ENCODE assay signal across 19 mouse cellular contexts in genomic region chr14:121795536-121795935, GRCm38 (mm10). TPM values are rescaled to one million over a fixed set of nuclear protein-coding genes. Genes with fewer than 3 reads are reported as not detected.
DNase-seq lines count a peak whose midpoint lies in the region; ATAC-seq and TF ChIP-seq lines count a peak whose summit lies in the region.
"Had no signal": no experiment of that assay in that cellular context is flagged by ENCODE, and none has a peak within 500 bp of the region (broad histone marks: within the 10 kb centered on the region; RNA-seq: fewer than 3 reads in every experiment).

No protein-coding gene starts in this region.

- intact Hi-C loops in gastrocnemius, adult 2 months (cut with DNase I), result loop anchor here (5.0 kb wide), 3 partner anchors 82 to 208 kb away; partner anchors contain the start of gene Ubac2

- ATAC-seq in hindbrain, embryonic 13.5 days (ENCODE audit: low FRiP score), result no peak
- ATAC-seq: forebrain, embryonic 14.5 days had no signal

- TF ChIP-seq CTCF in gastrocnemius, adult 2 months (IDR thresholded peaks at IDR 0.05), result no peak
- TF ChIP-seq CTCF in MEL (IDR thresholded peaks at IDR 0.05 in 2 of 3, conservative IDR thresholded peaks at IDR 0.05 in 1 of 3; ENCODE audit: control insufficient read depth in 1 of 3, insufficient read depth in 1 of 3, low read depth in 2 of 3, low read length in 3 of 3, poor library complexity in 1 of 3, severe bottlenecking in 1 of 3), result no peak
- no peak for TF ChIP-seq CTCF in cerebellum, adult 2 months (IDR thresholded peaks at IDR 0.05; ENCODE audit: borderline replicate concordance, insufficient read depth, low read depth, low read length)

- DNase-seq in gastrocnemius, adult 2 months, result peak; percentile 48
- DNase-seq in gastrocnemius, postnatal 25 days, result no peak
- no peak for DNase-seq in MEL (ENCODE audit: low read depth, low spot score)
- DNase-seq in cerebellum, adult 2 months, result peak; percentile 86 to 94
- DNase-seq in gonadal fat pad, adult 2 months (ENCODE audit: low read depth), result peak; percentile 24
- no peak for DNase-seq in retina, embryonic 14.5 days (ENCODE audit: low spot score)
- DNase-seq in testis, postnatal 10 days (ENCODE audit: low spot score), result no peak
- DNase-seq: adrenal gland, adult 8-10 months; heart, postnatal 14 days; kidney, adult 2 months; kidney, postnatal 4 days; lung, adult 18-20 months; right cerebral cortex, postnatal 25 days had no signal

- no peak overlapping the region for H3K27ac ChIP-seq in gastrocnemius, adult 2 months
- peak overlapping the region; percentile 47 for H3K27ac ChIP-seq in MEL (ENCODE audit: control insufficient read depth, low read depth, low read length)
- H3K27ac ChIP-seq in cerebellum, adult 2 months (ENCODE audit: insufficient read depth, low read length), result peak overlapping the region; percentile 67
- H3K27ac ChIP-seq in hindbrain, embryonic 13.5 days, result no peak overlapping the region
- H3K27ac ChIP-seq: hindbrain, embryonic 15.5 days; macrophage; midbrain, embryonic 12.5 days; neural tube, embryonic 13.5 days had no signal

- peaks cover 16 to 34% of the 10 kb centered on the region in 2 experiments for H3K4me1 ChIP-seq in MEL (ENCODE audit: control insufficient read depth in 1 of 2, insufficient read depth in 2 of 2, low read length in 2 of 2)
- peaks cover 14% of the 10 kb centered on the region for H3K4me1 ChIP-seq in cerebellum, adult 2 months (ENCODE audit: control insufficient read depth, insufficient read depth, low read length)
- H3K4me1 ChIP-seq in hindbrain, embryonic 13.5 days (replicated peaks), result peaks cover 10% of the 10 kb centered on the region

- peaks cover 2% of the 10 kb centered on the region; the same call in 1 of the 2 replicates for H3K79me2 ChIP-seq in MEL (ENCODE audit: control insufficient read depth, insufficient read depth, low read length, poor library complexity)

- TF ChIP-seq POLR2A in MEL (IDR thresholded peaks at IDR 0.05; ENCODE audit: control insufficient read depth in 1 of 2, insufficient read depth in 1 of 2, low read depth in 1 of 2, low read length in 2 of 2, poor library complexity in 1 of 2), result no peak
- 0 out of 2 replicates have a peak, but pooled peaks have one; percentile 32 for TF ChIP-seq POLR2A in cerebellum, adult 2 months (IDR thresholded peaks at IDR 0.05; ENCODE audit: borderline replicate concordance, insufficient read depth, low read length)

- no peaks in the 10 kb centered on the region for H3K27me3 ChIP-seq in MEL (ENCODE audit: control insufficient read depth in 1 of 2, insufficient read depth in 2 of 2, low read length in 2 of 2)
- no peaks in the 10 kb centered on the region for H3K27me3 ChIP-seq in cerebellum, adult 2 months (ENCODE audit: control insufficient read depth, insufficient read depth, low read length)
- peaks cover 27% of the 10 kb centered on the region for H3K27me3 ChIP-seq in hindbrain, embryonic 13.5 days

- WGBS in cerebellum, adult 2 months, result 19% methylated on average over 7 of the region's 7 CpGs
- 94% methylated on average over 7 of the region's 7 CpGs for WGBS in hindbrain, embryonic 13.5 days

- H3K4me3 ChIP-seq in gastrocnemius, adult 2 months, result no peak overlapping the region
- H3K4me3 ChIP-seq in MEL (ENCODE audit: control insufficient read depth in 1 of 2, insufficient read depth in 1 of 2, low read depth in 2 of 2, low read length in 2 of 2), result peak overlapping the region; percentile 65 to 94; a peak in 3 of 4 replicates
- H3K4me3 ChIP-seq in cerebellum, adult 2 months (replicated peaks; ENCODE audit: insufficient read depth, low read depth, low read length), result peak overlapping the region; percentile 89
- H3K4me3 ChIP-seq in hindbrain, embryonic 13.5 days, result no peak overlapping the region
- H3K4me3 ChIP-seq: hindbrain, embryonic 15.5 days; midbrain, embryonic 12.5 days; neural tube, embryonic 13.5 days had no signal

- H3K36me3 ChIP-seq in MEL (ENCODE audit: control insufficient read depth in 1 of 2, insufficient read depth in 2 of 2, low read length in 2 of 2), result peaks cover 0 to 35% of the 10 kb centered on the region in 2 experiments; a peak in 2 of 4 replicates
- H3K36me3 ChIP-seq in hindbrain, embryonic 13.5 days, result no peaks in the 10 kb centered on the region
- H3K36me3 ChIP-seq: hindbrain, embryonic 15.5 days; midbrain, embryonic 12.5 days; neural tube, embryonic 13.5 days had no signal

- H3K4me2 ChIP-seq in hindbrain, embryonic 13.5 days, result no peak overlapping the region
- H3K4me2 ChIP-seq: hindbrain, embryonic 15.5 days; midbrain, embryonic 12.5 days; neural tube, embryonic 13.5 days had no signal

- H3K9me3 ChIP-seq in MEL (replicated peaks; ENCODE audit: insufficient read depth, low read length), result no peaks in the 10 kb centered on the region
- no peaks in the 10 kb centered on the region for H3K9me3 ChIP-seq in hindbrain, embryonic 13.5 days
- H3K9me3 ChIP-seq: hindbrain, embryonic 15.5 days; midbrain, embryonic 12.5 days; neural tube, embryonic 13.5 days had no signal

- peak in 1 of 2 experiments; percentile 17; a peak in 1 of 4 replicates for TF ChIP-seq EP300 in MEL (IDR thresholded peaks at IDR 0.05; ENCODE audit: low read depth in 1 of 2, low read length in 2 of 2)

- no peak for TF ChIP-seq RAD21 in MEL (IDR thresholded peaks at IDR 0.05; ENCODE audit: low read depth, low read length)

- peak overlapping the region; percentile 43 for H3K9ac ChIP-seq in MEL (ENCODE audit: control insufficient read depth, low read depth, low read length, poor library complexity, severe bottlenecking)
- H3K9ac ChIP-seq in hindbrain, embryonic 13.5 days, result no peak overlapping the region
- H3K9ac ChIP-seq: hindbrain, embryonic 15.5 days; midbrain, embryonic 12.5 days; neural tube, embryonic 13.5 days had no signal

TF ChIP-seq in MEL, 35 proteins besides CTCF, POLR2A, EP300 and RAD21:
- TF ChIP-seq ETS1 (IDR thresholded peaks at IDR 0.05; ENCODE audit: low read depth, low read length) (peak; percentile 8; the same call in 1 of the 2 replicates), NRF1 (IDR thresholded peaks at IDR 0.05; ENCODE audit: insufficient read depth, low read depth, low read length, poor library complexity, severe bottlenecking) (no peak), ELF1 (IDR thresholded peaks at IDR 0.05; ENCODE audit: low read depth, low read length) (peak; percentile 7; the same call in 1 of the 2 replicates)

RNA-seq across cellular contexts. Expression of gene Dock9, which starts 2.1 kb away (rescaled TPM):
- 10 to 100 TPM; 15.3 to 21.4 TPM for total RNA-seq in gastrocnemius, adult 2 months (2021)
- total RNA-seq in gastrocnemius, postnatal 25 days (2021), result 10 to 100 TPM; 14.5 to 17.2 TPM
- 5.6 and 6.3 TPM in 2 replicates for total RNA-seq in MEL (2012; rRNA removed)
- polyA plus RNA-seq in MEL (2012; ENCODE audit: insufficient read depth in 1 of 2, insufficient read length in 2 of 2, low read depth in 1 of 2, low replicate concordance in 2 of 2, missing spikeins in 1 of 2), result 1 to 10 TPM in 1 of 2 experiments, not detected in 1; 9.4 TPM
- polyA plus RNA-seq in cerebellum, adult 2 months (2012; rRNA removed), result 140 TPM in 2 replicates
- polyA plus RNA-seq in gonadal fat pad, adult 2 months (2012; rRNA removed), result 36.0 and 39.1 TPM in 2 replicates
- 6.2 and 7.3 TPM in 2 replicates for polyA plus RNA-seq in hindbrain, embryonic 13.5 days (2015; fragmentation: Nextera tagmentation; extraction: Ambion mirVana)

Comparison
In these comparisons a context has a peak if more than half of its experiments do, and no peak if none do; other contexts are left out.
1. DNase-seq: peak in gastrocnemius, adult 2 months (single experiment), cerebellum, adult 2 months (2 of 2) and gonadal fat pad, adult 2 months (single experiment); none in gastrocnemius, postnatal 25 days (single experiment), MEL (single experiment), retina, embryonic 14.5 days (single experiment) and testis, postnatal 10 days (single experiment).
2. H3K27ac ChIP-seq: peak in MEL (single experiment) and cerebellum, adult 2 months (single experiment); none in gastrocnemius, adult 2 months (single experiment) and hindbrain, embryonic 13.5 days (single experiment).
3. H3K4me3 ChIP-seq: peak in MEL (2 of 2) and cerebellum, adult 2 months (single experiment); none in gastrocnemius, adult 2 months (single experiment) and hindbrain, embryonic 13.5 days (single experiment).